Mouse (Mus musculus): ENCODE data around the gene Shroom3. TPM values are rescaled to one million over a fixed set of nuclear protein-coding genes. Genes with fewer than 3 reads are reported as not detected.
A peak's percentile ranks its signal among the peaks of the same experiment; 100 is the strongest.

Gene Shroom3
- 10 to 100 TPM in 1 of 2 experiments, 1 to 10 TPM in 1; 8.9 to 11.0 TPM for total RNA-seq (2021)
- long read RNA-seq, experiment 1, full-length matches to known transcripts: 1 of 6 reads
- long read RNA-seq, experiment 1, partial matches to known transcripts: 3 of 6 reads
- long read RNA-seq, experiment 1, other reads (novel, unspliced or antisense): 2 of 6 reads
- long read RNA-seq, experiment 2, full-length matches to known transcripts: 1 of 12 reads
- long read RNA-seq, experiment 2, partial matches to known transcripts: 11 of 12 reads
- long read RNA-seq, experiment 2, other reads (novel, unspliced or antisense): 0 of 12 reads

GRCm38 (mm10) chr5:92683351-92683807, at the start of gene Shroom3:
Gene Shroom3 (plus strand): TSS chr5:92683435.
- no peak for DNase-seq (ENCODE audit: low spot score in 2 of 2)

DNA sequence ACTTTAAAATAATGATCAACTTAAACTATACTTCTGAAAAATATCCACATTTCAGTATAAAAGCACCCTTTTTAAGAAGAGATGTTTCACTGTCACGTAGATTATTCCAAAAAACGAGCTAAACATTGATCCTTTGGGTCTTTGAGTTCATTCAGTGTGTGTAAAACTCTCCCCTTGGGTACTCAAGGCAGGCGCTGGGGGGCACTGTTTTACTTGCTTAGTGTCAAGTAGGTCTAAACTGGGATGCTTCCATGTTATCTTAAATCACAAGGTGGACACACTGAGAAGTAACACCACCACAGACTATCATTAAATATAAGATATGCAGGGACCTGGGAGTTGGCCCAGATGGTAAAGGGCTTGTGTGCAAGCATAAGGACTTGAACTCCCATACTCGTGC, 49.7 kb upstream of the Shroom3 start:
- DNase-seq (ENCODE audit: low spot score in 2 of 2): no peak

- DNase-seq (ENCODE audit: low spot score in 2 of 2): no peak
These were observed 48.3 kb upstream of the Shroom3 start for GRCm38 (mm10) chr5:92634916-92635315.

- no peak for DNase-seq (ENCODE audit: low spot score in 2 of 2)
These were observed 47.3 kb upstream of the Shroom3 start for GRCm38 (mm10) chr5:92635891-92636290.

DNA sequence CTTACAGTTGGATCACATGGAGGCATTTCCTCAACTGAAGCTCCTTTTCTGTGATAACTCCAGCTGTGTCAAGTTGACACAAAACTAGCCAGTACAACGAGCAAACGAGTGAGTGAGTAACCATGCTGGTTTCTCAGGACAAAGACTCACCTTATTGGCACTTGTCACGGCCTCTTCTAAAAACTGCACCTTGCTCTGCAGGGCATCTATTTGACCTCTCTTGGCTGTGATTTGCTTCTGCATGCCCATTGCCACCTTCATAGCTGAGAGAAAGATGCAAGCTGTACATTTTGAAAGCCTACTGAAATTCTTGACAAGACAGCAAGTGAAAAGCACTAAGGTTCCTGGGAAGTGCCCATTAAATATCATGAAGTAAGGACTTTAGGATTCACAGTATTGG, 42.4 kb upstream of the Shroom3 start:
- DNase-seq (ENCODE audit: low spot score in 2 of 2): no peak

DNA sequence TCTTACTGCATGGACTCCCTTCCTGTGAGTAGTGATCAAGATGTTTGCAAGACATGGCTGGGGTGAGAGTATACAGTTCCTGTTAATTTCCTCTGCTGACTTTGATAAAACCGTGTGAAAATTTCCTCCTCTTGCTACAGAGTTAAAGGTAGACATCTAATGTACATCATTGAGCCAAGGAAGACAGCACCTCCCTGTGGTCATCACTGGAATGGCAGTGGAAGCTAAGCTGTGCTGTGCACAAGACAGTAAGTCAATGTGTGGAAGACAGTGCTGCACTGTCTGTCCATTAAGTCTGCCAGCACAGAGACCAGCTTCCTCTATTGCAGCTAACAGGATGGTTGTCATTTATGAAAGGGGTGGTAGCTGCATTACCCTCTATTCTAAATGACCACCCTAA, 27.0 kb upstream of the Shroom3 start:
- peak; percentile 32 to 33 for DNase-seq (ENCODE audit: low spot score in 2 of 2)

DNA sequence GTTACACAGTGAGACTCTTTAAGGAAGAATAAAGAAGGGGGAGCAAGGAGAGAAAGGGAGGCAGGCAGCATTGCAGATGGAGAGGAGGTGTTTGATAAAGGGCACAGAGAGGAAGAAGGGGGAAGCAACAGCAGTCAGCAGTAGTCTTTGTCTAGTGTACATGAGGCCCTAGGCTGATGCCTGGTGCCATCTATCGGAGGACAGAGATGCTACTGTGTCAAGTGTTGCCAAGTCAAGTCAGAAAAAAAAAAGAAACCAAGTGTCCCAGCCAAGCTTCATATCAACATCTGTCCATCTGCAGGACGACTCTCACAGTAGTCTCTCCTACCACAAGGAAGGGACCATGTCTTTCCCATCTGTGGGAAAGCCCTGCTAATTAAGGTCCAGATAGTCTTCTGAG, 18.9 kb upstream of the Shroom3 start:
- no peak for DNase-seq (ENCODE audit: low spot score in 2 of 2)

GRCm38 (mm10) chr5:92666860-92667259, 16.4 kb upstream of the Shroom3 start:
- no peak for DNase-seq (ENCODE audit: low spot score in 2 of 2)

- peak in 1 of 2 experiments; percentile 32 for DNase-seq (ENCODE audit: low spot score in 2 of 2)
These were observed 8.2 kb upstream of the Shroom3 start, which contains the start of gene Ccdc158 for GRCm38 (mm10) chr5:92674859-92675573. Gene Ccdc158 (minus strand): TSS chr5:92675271.

GRCm38 (mm10) chr5:92675574-92675920, 7.7 kb upstream of the Shroom3 start:
- DNase-seq (ENCODE audit: low spot score in 2 of 2): no peak

GRCm38 (mm10) chr5:92679441-92679840, 3.8 kb upstream of the Shroom3 start:
- DNase-seq (ENCODE audit: low spot score in 2 of 2): no peak

GRCm38 (mm10) chr5:92681861-92682260, 1.4 kb upstream of the Shroom3 start:
- DNase-seq (ENCODE audit: low spot score in 2 of 2): no peak

DNA sequence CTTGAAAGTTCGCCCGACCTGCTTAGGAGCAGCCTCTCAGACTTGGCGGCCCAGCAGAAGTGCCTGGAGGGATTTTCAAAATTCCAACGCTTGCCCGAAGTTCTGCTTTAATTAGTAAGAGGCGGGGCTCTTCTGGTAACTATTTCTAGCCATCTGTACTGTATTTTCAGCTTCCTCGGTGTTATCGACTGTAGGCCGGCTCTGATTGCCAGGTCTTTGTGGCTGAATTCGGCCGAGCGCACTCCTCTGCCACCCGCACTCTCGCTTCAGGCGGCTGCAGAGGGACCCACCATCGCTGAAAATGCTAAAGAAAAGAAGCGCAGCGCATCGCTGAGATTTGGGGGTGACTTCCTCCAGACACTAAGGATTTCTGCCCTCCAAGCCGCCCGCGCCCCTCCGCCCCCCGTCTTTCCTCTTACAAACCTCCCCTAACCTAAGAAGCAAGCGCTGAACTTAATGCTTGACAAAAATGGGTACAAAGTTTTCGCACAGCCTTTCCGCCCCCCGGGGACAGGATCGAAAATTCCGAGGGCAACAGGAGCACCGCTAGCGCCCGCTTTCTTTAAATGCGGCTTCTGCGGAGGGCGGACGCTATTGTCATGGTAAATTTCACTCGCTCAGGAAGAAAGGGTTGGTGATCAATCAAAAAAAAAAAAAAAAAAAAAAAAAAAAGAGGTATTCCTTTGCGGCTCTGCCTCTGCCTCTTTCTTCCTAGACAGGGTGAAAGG, 450 bp upstream of the Shroom3 start:
- no peak for DNase-seq (ENCODE audit: low spot score in 2 of 2)

GRCm38 (mm10) chr5:92683871-92684475, 738 bp downstream of the Shroom3 start:
- no peak for DNase-seq (ENCODE audit: low spot score in 2 of 2)

DNA sequence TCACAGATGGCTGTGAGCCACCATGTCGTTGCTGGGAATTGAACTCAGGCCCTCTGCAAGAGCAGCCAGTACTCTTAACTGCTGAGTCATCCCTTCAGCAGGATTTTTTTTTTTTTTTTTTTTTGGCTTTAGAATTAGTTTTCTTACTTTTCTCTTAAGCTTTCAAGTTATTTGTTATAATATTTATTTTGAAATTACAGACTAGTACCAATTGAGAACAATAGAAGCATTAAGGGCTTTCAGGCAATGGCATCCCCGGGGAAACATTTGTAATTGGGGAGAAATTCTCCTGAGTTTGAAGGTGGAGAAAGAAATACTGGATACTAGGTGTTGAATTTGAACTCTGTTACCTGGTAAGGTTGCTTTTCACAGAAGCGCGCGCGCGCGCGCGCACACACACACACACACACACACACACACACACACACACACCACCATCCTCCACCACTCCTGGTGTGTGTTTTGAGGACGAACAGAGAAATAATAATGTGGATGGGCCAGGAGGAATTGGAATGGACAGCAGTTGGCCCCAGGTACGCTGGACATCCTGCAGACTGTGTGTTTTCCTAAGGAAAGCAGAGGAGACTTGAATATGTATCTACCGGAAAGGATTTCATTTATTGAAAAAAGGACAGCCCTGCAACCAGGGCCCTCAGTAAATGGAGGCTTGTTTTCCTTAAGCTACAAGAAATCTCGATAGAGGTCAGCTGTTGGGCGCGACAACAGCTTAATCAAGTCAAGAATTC, 1.7 kb downstream of the Shroom3 start:
- no peak for DNase-seq (ENCODE audit: low spot score in 2 of 2)

DNA sequence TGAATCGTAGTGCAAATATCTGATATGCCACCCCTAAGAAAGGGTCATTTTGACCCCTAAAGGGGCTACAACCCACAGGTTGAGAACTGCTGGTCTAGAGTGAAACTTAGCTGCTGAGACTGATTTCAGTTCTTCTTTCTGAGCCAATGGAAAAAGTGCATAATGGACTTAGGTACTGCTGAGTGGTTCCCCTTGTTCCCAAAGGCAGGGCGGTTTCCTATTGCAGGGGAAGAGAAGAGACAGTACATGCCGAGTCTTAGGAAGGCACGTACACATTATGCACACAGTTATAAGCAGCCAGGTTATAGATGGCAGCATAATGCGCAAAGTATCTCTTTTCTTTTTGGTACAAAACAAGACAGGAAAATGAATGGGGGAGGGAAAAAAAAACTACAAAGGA, 4.9 kb downstream of the Shroom3 start:
- no peak for DNase-seq (ENCODE audit: low spot score in 2 of 2)

GRCm38 (mm10) chr5:92688569-92688968, 5.3 kb downstream of the Shroom3 start:
- no peak for DNase-seq (ENCODE audit: low spot score in 2 of 2)

- no peak for DNase-seq (ENCODE audit: low spot score in 2 of 2)
These were observed 9.2 kb downstream of the Shroom3 start for GRCm38 (mm10) chr5:92692206-92693007.

- DNase-seq (ENCODE audit: low spot score in 2 of 2): no peak
These were observed 10.5 kb downstream of the Shroom3 start for GRCm38 (mm10) chr5:92693744-92694143.
